In genomic region chr13:67723848-67724479, GRCm38 (mm10) we compare ENCODE assay signal across 8 mouse cellular contexts. TPM values are rescaled to one million over a fixed set of nuclear protein-coding genes. Genes with fewer than 3 reads are reported as not detected.
DNase-seq lines count a peak whose midpoint lies in the region; ATAC-seq lines count a peak whose summit lies in the region.

No protein-coding gene starts in this region.

- no peaks in the 10 kb centered on the region for H3K27me3 ChIP-seq in hindbrain, embryonic 11.5 days (ENCODE audit: control insufficient read depth, insufficient read depth, low read length)

- H3K4me1 ChIP-seq in hindbrain, embryonic 11.5 days (replicated peaks; ENCODE audit: control insufficient read depth, insufficient read depth, low read length), result no peaks in the 10 kb centered on the region

- H3K4me2 ChIP-seq in hindbrain, embryonic 11.5 days (replicated peaks; ENCODE audit: low read depth, low read length), result peak overlapping the region; percentile 55

- H3K4me3 ChIP-seq in hindbrain, embryonic 11.5 days (ENCODE audit: low read depth, low read length), result peak overlapping the region; percentile 83

- WGBS in hindbrain, embryonic 11.5 days, result under 1% methylated on average over 17 of the region's 17 CpGs

- peak; percentile 97 for ATAC-seq in hindbrain, embryonic 11.5 days (ENCODE audit: low FRiP score)

- no peaks in the 10 kb centered on the region for H3K9me3 ChIP-seq in hindbrain, embryonic 11.5 days (ENCODE audit: control insufficient read depth, low read length)

- no peaks in the 10 kb centered on the region for H3K36me3 ChIP-seq in hindbrain, embryonic 11.5 days (ENCODE audit: control insufficient read depth, insufficient read depth, low read length)

- DNase-seq in MN1 (ENCODE audit: low spot score), result peak; percentile 91
- peak; percentile 90 for DNase-seq in cerebellum, adult 9-11 months
- DNase-seq in frontal cortex, adult 2 months (ENCODE audit: extremely low spot score in 1 of 2, low spot score in 1 of 2), result peak; percentile 92 to 95
- DNase-seq in hindbrain, embryonic 11.5 days (ENCODE audit: low spot score), result peak; percentile 93
- DNase-seq in layer of hippocampus, postnatal 10 days (ENCODE audit: low spot score in 2 of 2), result peak; percentile 83 to 85
- peak; percentile 94 for DNase-seq in lung, postnatal 10 days
- peak; percentile 79 for DNase-seq in ovary, postnatal 36 days (ENCODE audit: low spot score)
- peak; percentile 87 for DNase-seq in thymus, postnatal 25 days

- peak overlapping the region; percentile 79 for H3K9ac ChIP-seq in hindbrain, embryonic 11.5 days (ENCODE audit: low read depth, low read length)

- H3K27ac ChIP-seq in hindbrain, embryonic 11.5 days (ENCODE audit: low read depth, low read length), result no peak overlapping the region

RNA-seq across cellular contexts. Expression of gene Zfp65, which starts 5.0 kb away (rescaled TPM):
- 4.5 and 5.0 TPM in 2 replicates for polyA plus RNA-seq in frontal cortex, adult 2 months (2012; rRNA removed)
- 4.0 and 5.3 TPM in 2 replicates for polyA plus RNA-seq in hindbrain, embryonic 11.5 days (2014; fragmentation: Nextera tagmentation; extraction: Ambion mirVana)
- total RNA-seq in layer of hippocampus, postnatal 10 days (2021), result 10 to 100 TPM; 14.8 to 16.1 TPM

RNA-seq across cellular contexts. Expression of gene Zfp85, which starts 31.1 kb away (rescaled TPM):
- 3.1 and 3.9 TPM in 2 replicates for polyA plus RNA-seq in frontal cortex, adult 2 months (2012; rRNA removed)
- 6.0 and 6.3 TPM in 2 replicates for polyA plus RNA-seq in hindbrain, embryonic 11.5 days (2014; fragmentation: Nextera tagmentation; extraction: Ambion mirVana)
- 1 to 10 TPM; 5.5 to 6.9 TPM for total RNA-seq in layer of hippocampus, postnatal 10 days (2021)

RNA-seq across cellular contexts. Expression of gene Zfp738, which starts 37.1 kb away (rescaled TPM):
- polyA plus RNA-seq in frontal cortex, adult 2 months (2012; rRNA removed), result 12.4 and 14.3 TPM in 2 replicates
- 11.9 and 14.3 TPM in 2 replicates for polyA plus RNA-seq in hindbrain, embryonic 11.5 days (2014; fragmentation: Nextera tagmentation; extraction: Ambion mirVana)
- 10 to 100 TPM; 21.4 to 22.8 TPM for total RNA-seq in layer of hippocampus, postnatal 10 days (2021)

RNA-seq across cellular contexts. Expression of gene Zfp493, which starts 55.5 kb away (rescaled TPM):
- 2.4 and 3.9 TPM in 2 replicates for polyA plus RNA-seq in frontal cortex, adult 2 months (2012; rRNA removed)
- polyA plus RNA-seq in hindbrain, embryonic 11.5 days (2014; fragmentation: Nextera tagmentation; extraction: Ambion mirVana), result 3.8 and 3.9 TPM in 2 replicates
- total RNA-seq in layer of hippocampus, postnatal 10 days (2021), result 1 to 10 TPM; 3.0 to 3.6 TPM
